Mouse (Mus musculus) heart, postnatal 0 days (tissue): ENCODE measurements around the gene Zfyve9.

ENCODE experiments used
- CTCF ChIP-seq: IDR thresholded peaks from 2 replicates; pipeline ENCODE4 v1.5.1; 2016; ENCODE audit warnings: antibody characterized with exemption, control low read depth, low read depth
- EP300 ChIP-seq: IDR thresholded peaks from 2 replicates; pipeline ENCODE4 v1.6.1; 2016; ENCODE audit warnings: antibody characterized with exemption, low read depth

DNA sequence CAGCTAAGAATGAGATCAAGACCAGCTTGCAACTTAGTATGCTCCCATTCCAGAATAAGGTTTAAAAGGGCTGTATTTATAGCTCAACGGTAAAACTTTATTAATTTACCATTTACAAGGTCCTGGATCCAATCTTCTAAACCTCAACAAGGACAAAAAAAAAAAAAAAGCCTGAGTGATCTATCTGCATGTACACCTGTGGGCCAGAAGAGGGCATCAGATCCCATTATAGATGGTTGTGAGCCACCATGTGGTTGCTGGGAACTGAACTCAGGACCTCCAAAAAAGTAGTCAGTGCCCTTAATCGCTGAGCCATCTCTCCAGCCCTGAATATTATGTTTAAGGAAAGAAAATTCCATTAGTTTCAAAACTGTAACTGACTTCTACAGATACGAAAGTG lies 90.1 kb downstream of the Zfyve9 start:
- TF ChIP-seq CTCF (no peak), EP300 (no peak)
